Mouse (Mus musculus) megakaryocyte progenitor cell, adult 5-6 weeks (primary cell): ENCODE data around the gene Cc2d2b. TPM values are rescaled to one million over a fixed set of nuclear protein-coding genes. Genes with fewer than 3 reads are reported as not detected.

ENCODE experiments used
- ATAC-seq: replicated peaks from 2 replicates; pipeline ENCODE4 v1.8.0; 2016; ENCODE audit warnings: mild to moderate bottlenecking, moderate TSS enrichment, inconsistent platforms; ENCODE audit not compliant: poor library complexity
- total RNA-seq, 2 experiments: library from RNA; stranded (forward) in 1 of 2; stranded (reverse) in 1 of 2; fragments of 157-497, 149-512 nt in 1 of 2; fragments of 200-1000 nt in 1 of 2; gene quantifications; 2 replicates each; pipeline versions ENCODE4 v1.2.3 to v1.2.4; 2015 to 2017

Cc2d2b gene
- total RNA-seq, 2 experiments from 2014 or later: 0.81 TPM; not detected in 1

GRCm38 (mm10) chr19:40754311-40754710 lies 5.8 kb downstream of the Cc2d2b start:
- peak; percentile 90 for ATAC-seq

GRCm38 (mm10) chr19:40760071-40760470 lies 11.5 kb downstream of the Cc2d2b start:
- ATAC-seq: no peak

- peak; percentile 60 for ATAC-seq
Measured at GRCm38 (mm10) chr19:40762023-40762759, 13.6 kb downstream of the Cc2d2b start.

GRCm38 (mm10) chr19:40767189-40767588 lies 18.6 kb downstream of the Cc2d2b start:
- no peak for ATAC-seq

- ATAC-seq: peak; percentile 98
Measured at GRCm38 (mm10) chr19:40769341-40769770, 20.8 kb downstream of the Cc2d2b start.

- peak; percentile 46; the same call in 1 of the 2 replicates for ATAC-seq
Measured at GRCm38 (mm10) chr19:40788004-40788714, 39.6 kb downstream of the Cc2d2b start.

GRCm38 (mm10) chr19:40788715-40789084 lies 40.1 kb downstream of the Cc2d2b start:
- ATAC-seq: peak; percentile 83

GRCm38 (mm10) chr19:40805176-40805737 lies 56.7 kb downstream of the Cc2d2b start:
- ATAC-seq: no peak

- ATAC-seq: peak; percentile 33
Measured at GRCm38 (mm10) chr19:40809858-40810257, 61.3 kb downstream of the Cc2d2b start.

GRCm38 (mm10) chr19:40811840-40812239 lies 63.3 kb downstream of the Cc2d2b start:
- no peak for ATAC-seq

- no peak for ATAC-seq
Measured at GRCm38 (mm10) chr19:40812778-40813177, 64.2 kb downstream of the Cc2d2b start.

GRCm38 (mm10) chr19:40813385-40813784 lies 64.8 kb downstream of the Cc2d2b start:
- ATAC-seq: peak; percentile 90

GRCm38 (mm10) chr19:40815645-40816183 lies 67.2 kb downstream of the Cc2d2b start:
- ATAC-seq: no peak

GRCm38 (mm10) chr19:40817901-40818532 lies 69.5 kb downstream of the Cc2d2b start:
- peak; percentile 35 for ATAC-seq

GRCm38 (mm10) chr19:40818764-40819163 lies 70.2 kb downstream of the Cc2d2b start:
- peak; percentile 85 for ATAC-seq

GRCm38 (mm10) chr19:40821306-40821825 lies 72.8 kb downstream of the Cc2d2b start:
- ATAC-seq: no peak

- ATAC-seq: peak; percentile 54
Measured at GRCm38 (mm10) chr19:40825636-40826035, 77.1 kb downstream of the Cc2d2b start.

- ATAC-seq: 0 out of 2 replicates have a peak, but pooled peaks have one; percentile 21
Measured at GRCm38 (mm10) chr19:40826735-40827134, 78.2 kb downstream of the Cc2d2b start.

- no peak for ATAC-seq
Measured at GRCm38 (mm10) chr19:40830198-40830597, 81.6 kb downstream of the Cc2d2b start.

GRCm38 (mm10) chr19:40830703-40831415 lies 82.3 kb downstream of the Cc2d2b start, which contains the start of gene Ccnj:
TSS of gene Ccnj (plus strand) at chr19:40831279.
- ATAC-seq: peak; percentile 88
